Mouse (Mus musculus) thymus, adult 2 months (tissue): ENCODE measurements around the gene Cd5. TPM values are rescaled to one million over a fixed set of nuclear protein-coding genes. Genes with fewer than 3 reads are reported as not detected.

Experiments used
- DNase-seq: peaks from one replicate; pipeline ENCODE4 v3.0.0; 2021
- H3K27ac ChIP-seq: fragments of 200-500 bp; 2 replicates; pipeline ENCODE4 v1.5.1; 2012; ENCODE audit warnings: low read length, control low read depth; ENCODE audit not compliant: control insufficient read depth, insufficient read depth
- H3K27me3 ChIP-seq: fragments of 200-500 bp; 2 replicates; pipeline ENCODE4 v1.6.1; 2012; ENCODE audit warnings: mild to moderate bottlenecking, low read length, moderate library complexity, mixed read lengths; ENCODE audit not compliant: control insufficient read depth, insufficient read depth
- H3K36me3 ChIP-seq: fragments of 200-500 bp; 2 replicates; pipeline ENCODE4 v1.6.1; 2012; ENCODE audit warnings: mild to moderate bottlenecking, low read length, moderate library complexity; ENCODE audit not compliant: control insufficient read depth, insufficient read depth
- H3K4me1 ChIP-seq: fragments of 200-500 bp; replicated peaks from 2 replicates; pipeline ENCODE4 v1.6.1; 2012; ENCODE audit warnings: low read length; ENCODE audit not compliant: control insufficient read depth, insufficient read depth
- H3K4me3 ChIP-seq: fragments of 200-500 bp; 2 replicates; pipeline ENCODE4 v1.5.1; 2012; ENCODE audit warnings: mild to moderate bottlenecking, low read length, control low read depth, moderate library complexity; ENCODE audit not compliant: control insufficient read depth, insufficient read depth
- CTCF ChIP-seq: fragments of 200-500 bp; IDR thresholded peaks from 2 replicates; pipeline ENCODE4 v1.5.1; 2012; ENCODE audit warnings: mild to moderate bottlenecking, control low read depth, low read length, moderate library complexity, borderline replicate concordance; ENCODE audit not compliant: control insufficient read depth, poor library complexity, insufficient read depth; ENCODE audit errors: extremely low read depth
- POLR2A ChIP-seq: fragments of 200-500 bp; IDR thresholded peaks from 2 replicates; pipeline ENCODE4 v1.6.1; 2012; ENCODE audit warnings: mild to moderate bottlenecking, low read length, control low read depth, moderate library complexity; ENCODE audit not compliant: control insufficient read depth, poor library complexity, insufficient read depth; ENCODE audit errors: extremely low read depth
- WGBS: fragments of 180-500 bp; shearing (Covaris S2); methylation state at CpG from one replicate; pipeline ENCODE4 v1.1.7; 2018; 5-methylcytosine and 5-hydroxymethylcytosine counted together
- polyA plus RNA-seq: library from polyadenylated mRNA; depleted of rRNA; stranded (reverse); fragments of >200 nt; gene quantifications from 2 replicates; pipeline ENCODE4 v1.2.3, GENCODE M21; 2012

Gene Cd5
- polyA plus RNA-seq, 1 experiment: 282 TPM

DNA sequence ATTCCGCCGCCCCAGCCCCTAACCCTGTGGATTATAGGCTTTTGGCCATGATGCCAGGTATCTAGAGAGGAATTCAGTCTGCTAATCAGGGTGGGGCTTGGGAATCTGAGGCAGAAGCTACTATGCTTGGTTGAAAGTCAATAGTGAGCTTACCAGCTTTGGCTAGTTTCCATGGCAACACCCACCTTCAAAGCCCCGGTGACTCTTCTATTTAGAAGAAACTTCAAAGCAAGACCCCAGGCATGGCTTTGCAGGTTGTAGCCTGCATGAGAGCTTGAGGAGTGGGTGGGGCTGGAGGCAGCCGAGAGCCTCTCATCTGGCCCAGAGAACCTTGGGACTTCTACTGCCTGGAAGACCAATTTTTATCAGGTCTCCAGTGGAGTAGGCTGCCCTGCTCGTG lies 15.2 kb downstream of the Cd5 start:
- H3K27ac ChIP-seq: no peak overlapping the region
- WGBS: 76% methylated on average over 5 of the region's 5 CpGs
- no peak for TF ChIP-seq POLR2A
- TF ChIP-seq CTCF: no peak
- H3K27me3 ChIP-seq: no peaks in the 10 kb centered on the region
- peaks cover 88% of the 10 kb centered on the region for H3K36me3 ChIP-seq
- peaks cover 29% of the 10 kb centered on the region; the same call in 1 of the 2 replicates for H3K4me1 ChIP-seq
- H3K4me3 ChIP-seq: no peak overlapping the region
- DNase-seq: no peak

DNA sequence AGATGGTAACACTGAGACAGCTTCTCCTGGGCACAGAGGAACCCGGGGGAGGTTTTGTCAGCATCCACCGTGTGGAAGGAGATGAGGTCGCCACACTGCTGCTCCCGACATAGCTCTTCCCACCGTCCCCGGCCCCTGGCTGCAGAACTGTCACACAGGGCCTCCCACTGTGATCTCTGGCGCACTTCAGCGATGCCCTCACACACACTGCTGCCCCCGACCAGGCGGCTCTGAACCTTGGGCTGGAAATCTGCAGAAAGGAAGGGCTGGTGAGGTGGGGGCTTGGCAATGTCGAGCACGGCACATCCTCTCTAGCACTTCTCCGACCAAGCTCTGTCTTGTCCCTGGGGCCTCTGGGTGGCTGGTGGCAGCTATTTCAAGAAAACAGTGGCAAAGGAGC lies 15.7 kb downstream of the Cd5 start:
- TF ChIP-seq POLR2A (no peak), CTCF (no peak)
- WGBS: 77% methylated on average over 13 of the region's 13 CpGs

DNA sequence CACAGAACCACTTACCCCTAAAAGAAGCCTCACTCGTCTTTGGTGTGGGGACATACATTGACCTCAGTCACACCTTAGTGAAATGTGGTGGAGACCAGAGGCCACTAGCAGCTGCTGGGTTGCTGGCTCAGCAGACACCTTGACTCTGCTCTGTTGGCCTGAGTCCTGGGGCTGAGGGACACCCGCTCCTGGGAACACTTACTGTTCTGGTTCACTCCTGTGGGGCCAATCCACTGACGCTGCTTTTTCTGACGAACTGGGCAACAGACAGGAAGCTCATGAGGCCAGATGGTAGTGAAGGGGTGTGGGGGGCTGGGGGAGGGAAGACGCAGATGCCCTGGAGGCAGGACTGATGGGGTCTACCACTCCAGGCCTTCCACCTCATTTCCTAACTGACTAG lies 17.7 kb downstream of the Cd5 start:
- no peak for DNase-seq
- Histone ChIP-seq H3K4me1 (peaks cover 29% of the 10 kb centered on the region; the same call in 1 of the 2 replicates), H3K27me3 (no peaks in the 10 kb centered on the region), H3K27ac (no peak overlapping the region), H3K36me3 (peaks cover 77% of the 10 kb centered on the region), H3K4me3 (no peak overlapping the region)
- TF ChIP-seq CTCF (no peak), POLR2A (no peak)
- 25% methylated on average over 5 of the region's 5 CpGs for WGBS

More for the DNA sequence above, 15.7 kb downstream of the Cd5 start:
- Histone ChIP-seq H3K27ac (no peak overlapping the region), H3K4me3 (no peak overlapping the region), H3K4me1 (peaks cover 29% of the 10 kb centered on the region; the same call in 1 of the 2 replicates), H3K27me3 (no peaks in the 10 kb centered on the region), H3K36me3 (peaks cover 88% of the 10 kb centered on the region)
- no peak for DNase-seq

DNA sequence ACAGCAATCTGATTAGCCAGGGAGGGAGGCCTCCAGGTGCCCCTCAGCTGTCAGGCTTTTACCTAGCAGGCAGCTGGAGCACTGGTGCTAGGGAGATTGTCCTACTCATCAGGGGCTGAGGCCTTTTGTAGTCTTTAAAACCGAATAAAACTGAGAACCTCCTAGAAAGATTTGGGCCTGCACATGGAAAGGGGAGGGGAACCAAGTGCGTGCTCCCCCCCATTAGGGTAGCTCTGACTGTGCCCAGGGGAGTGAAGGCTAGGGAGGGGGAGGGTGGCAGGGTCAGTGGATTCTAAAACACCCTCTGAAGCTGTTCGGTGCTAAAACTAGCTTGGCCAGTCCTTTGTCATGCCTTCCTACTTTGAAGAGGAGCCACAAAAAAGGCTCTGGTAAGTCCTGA lies 18.3 kb downstream of the Cd5 start:
- Histone ChIP-seq H3K36me3 (peaks cover 71% of the 10 kb centered on the region), H3K4me3 (no peak overlapping the region), H3K27me3 (no peaks in the 10 kb centered on the region), H3K27ac (no peak overlapping the region), H3K4me1 (peaks cover 31% of the 10 kb centered on the region; the same call in 1 of the 2 replicates)
- DNase-seq: no peak
- 34% methylated on average over 3 of the region's 3 CpGs for WGBS
- TF ChIP-seq POLR2A: no peak

DNA sequence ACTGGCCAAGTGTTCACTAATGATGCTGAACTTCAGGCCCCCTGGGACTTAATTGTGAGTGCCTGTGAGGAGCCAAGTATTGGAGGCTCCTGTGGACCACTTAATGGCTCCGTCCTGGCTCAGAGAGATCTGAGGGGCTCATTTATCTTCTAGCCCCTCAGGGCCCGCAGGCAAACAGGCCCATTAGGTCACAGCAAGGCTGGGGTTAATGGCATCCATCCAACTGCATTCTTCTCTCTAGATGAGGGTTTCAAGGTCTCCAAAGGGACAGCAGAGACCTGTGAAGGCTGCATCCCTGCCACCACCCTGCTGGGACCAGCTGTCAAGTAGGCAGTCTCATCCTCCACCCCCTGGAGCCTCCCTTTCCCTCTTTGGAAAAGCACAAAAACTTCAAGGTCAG lies 19.1 kb downstream of the Cd5 start:
- no peak for TF ChIP-seq POLR2A
- Histone ChIP-seq H3K27me3 (no peaks in the 10 kb centered on the region), H3K27ac (no peak overlapping the region), H3K4me3 (no peak overlapping the region), H3K4me1 (peaks cover 36% of the 10 kb centered on the region), H3K36me3 (peaks cover 65% of the 10 kb centered on the region)
- DNase-seq: no peak
- 100% methylated on average over 2 of the region's 2 CpGs for WGBS

DNA sequence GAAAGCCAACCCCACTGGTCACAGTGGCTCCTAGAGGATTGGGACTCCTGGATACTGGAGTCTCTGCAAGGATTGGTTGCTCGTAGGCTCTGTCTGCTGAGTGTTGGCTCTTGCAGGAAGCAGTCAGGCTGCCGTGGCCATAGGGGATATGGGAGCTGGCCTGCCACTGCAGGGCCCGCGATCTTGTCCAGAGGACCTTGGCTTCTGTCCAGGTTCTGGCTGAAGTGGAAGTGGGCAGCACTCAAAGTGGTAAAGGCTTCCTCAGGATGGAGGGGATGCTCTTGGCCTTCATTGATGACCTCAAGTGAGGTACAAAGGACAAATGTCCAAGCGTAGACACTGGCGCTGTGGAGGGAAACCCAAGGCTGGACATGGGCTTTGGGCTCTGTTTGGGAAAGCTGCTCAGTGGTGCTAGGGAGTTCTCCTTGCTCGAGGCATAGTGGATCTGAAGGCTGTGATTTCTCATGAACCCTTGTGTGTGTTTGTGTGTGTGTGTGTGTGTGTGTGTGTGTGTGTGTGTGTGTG lies 20.5 kb downstream of the Cd5 start:
- WGBS: 93% methylated on average over 7 of the region's 7 CpGs
- TF ChIP-seq POLR2A: no peak
- TF ChIP-seq CTCF: no peak
- peaks cover 24% of the 10 kb centered on the region for H3K4me1 ChIP-seq
- no peak for DNase-seq
- H3K36me3 ChIP-seq: peaks cover 51% of the 10 kb centered on the region
- no peak overlapping the region for H3K27ac ChIP-seq
- no peaks in the 10 kb centered on the region for H3K27me3 ChIP-seq
- H3K4me3 ChIP-seq: no peak overlapping the region

DNA sequence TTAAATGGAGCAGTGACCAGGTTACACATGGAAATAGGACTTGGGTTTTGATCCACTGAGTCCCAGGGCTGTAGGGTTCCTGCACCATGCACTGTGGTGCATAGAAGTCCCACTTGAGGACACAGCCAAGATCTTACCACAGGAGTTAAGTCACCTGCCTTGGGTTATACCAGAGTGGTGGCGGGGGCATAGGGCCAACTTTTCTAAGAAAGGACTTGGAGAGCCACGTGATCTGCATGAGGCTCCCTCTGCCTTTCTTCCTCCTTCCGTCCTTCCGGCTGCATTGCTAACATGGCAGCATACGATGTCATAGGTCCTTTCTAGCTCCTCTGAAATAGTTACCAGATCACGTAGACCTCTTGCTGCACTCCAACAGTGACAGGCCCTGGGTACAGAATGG lies 23.3 kb downstream of the Cd5 start:
- H3K36me3 ChIP-seq: peaks cover 42% of the 10 kb centered on the region
- H3K4me1 ChIP-seq: peaks cover 8% of the 10 kb centered on the region
- TF ChIP-seq POLR2A: no peak
- no peak for TF ChIP-seq CTCF
- no peak for DNase-seq
- WGBS: 84% methylated on average over 6 of the region's 6 CpGs
- peak overlapping the region; percentile 13; the same call in 1 of the 2 replicates for H3K27ac ChIP-seq
- no peak overlapping the region for H3K4me3 ChIP-seq
- no peaks in the 10 kb centered on the region for H3K27me3 ChIP-seq
